Mouse (Mus musculus) thymus, adult 2 months (tissue): ENCODE results near the gene Ppp4r1.

Experiments
- CTCF ChIP-seq: fragments of 200-500 bp; IDR thresholded peaks from 2 replicates; pipeline ENCODE4 v1.5.1; 2012; ENCODE audit warnings: mild to moderate bottlenecking, control low read depth, low read length, moderate library complexity, borderline replicate concordance; ENCODE audit not compliant: control insufficient read depth, poor library complexity, insufficient read depth; ENCODE audit errors: extremely low read depth
- POLR2A ChIP-seq: fragments of 200-500 bp; IDR thresholded peaks from 2 replicates; pipeline ENCODE4 v1.6.1; 2012; ENCODE audit warnings: mild to moderate bottlenecking, low read length, control low read depth, moderate library complexity; ENCODE audit not compliant: control insufficient read depth, poor library complexity, insufficient read depth; ENCODE audit errors: extremely low read depth

- TF ChIP-seq POLR2A (no peak), CTCF (no peak)
Observed at GRCm38 (mm10) chr17:65847694-65848449, 65.5 kb downstream of the Ppp4r1 start.
